Mouse (Mus musculus) heart, postnatal 0 days (tissue): ENCODE results near the gene Ezh1.

Source experiments
- CTCF ChIP-seq: IDR thresholded peaks from 2 replicates; pipeline ENCODE4 v1.5.1; 2016; ENCODE audit warnings: antibody characterized with exemption, control low read depth, low read depth
- EP300 ChIP-seq: IDR thresholded peaks from 2 replicates; pipeline ENCODE4 v1.6.1; 2016; ENCODE audit warnings: antibody characterized with exemption, low read depth

DNA sequence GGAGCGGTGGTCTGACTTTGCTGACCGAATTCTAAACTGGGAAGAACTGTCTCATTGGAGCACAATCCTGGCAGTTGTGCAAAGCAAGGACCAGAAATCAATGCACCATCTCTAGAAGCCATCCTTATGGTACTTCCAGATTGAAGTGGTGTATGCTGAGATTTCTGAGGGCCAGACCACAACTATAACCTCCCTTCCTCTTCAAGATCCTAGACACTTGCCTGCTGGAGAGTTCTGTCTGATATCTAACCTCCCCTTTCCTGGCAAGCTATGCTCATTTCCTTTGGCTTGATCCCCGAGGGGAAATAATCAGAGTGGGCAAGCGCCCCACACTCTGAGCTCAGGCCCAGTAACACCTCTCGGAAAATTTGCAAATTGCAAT lies 53.8 kb downstream of the Ezh1 start:
- TF ChIP-seq CTCF, result no peak
- no peak for TF ChIP-seq EP300
